Mouse (Mus musculus) urinary bladder, postnatal 36 days (tissue): ENCODE measurements around the gene Gm20521.

Source experiments
- DNase-seq, 2 experiments: peaks; one replicate each; pipeline ENCODE4 v3.0.0; 2022; ENCODE audit warnings: low spot score in 2 of 2, mixed read lengths in 1 of 2

Gm20521 gene

DNA sequence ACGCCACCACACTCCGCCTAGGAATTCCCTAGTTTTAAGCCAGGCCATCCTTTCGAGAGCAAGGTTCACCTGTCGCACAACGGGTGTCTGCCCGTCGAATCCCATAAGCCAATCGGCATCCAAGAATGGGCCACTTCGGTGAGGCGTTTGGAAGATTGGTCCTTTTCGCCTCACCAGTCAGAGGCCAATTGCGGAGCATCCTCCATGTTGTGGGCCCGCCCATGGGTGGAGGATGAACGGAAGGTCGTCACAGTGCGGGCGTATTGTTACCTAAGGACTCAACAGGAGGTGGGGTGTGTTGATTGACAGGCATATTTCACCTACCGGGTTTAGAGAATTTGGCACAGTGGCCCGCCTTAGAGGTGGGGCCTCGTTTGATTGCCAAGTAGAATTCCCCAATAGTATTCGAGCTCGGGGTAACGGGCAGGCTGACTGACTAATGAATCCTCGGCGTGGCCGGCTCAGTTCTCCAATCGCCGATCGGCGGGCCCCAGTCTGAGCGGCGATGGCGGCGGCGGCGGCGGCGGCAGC lies 10.5 kb downstream of the Gm20521 start:
- DNase-seq: peak; percentile 98

DNA sequence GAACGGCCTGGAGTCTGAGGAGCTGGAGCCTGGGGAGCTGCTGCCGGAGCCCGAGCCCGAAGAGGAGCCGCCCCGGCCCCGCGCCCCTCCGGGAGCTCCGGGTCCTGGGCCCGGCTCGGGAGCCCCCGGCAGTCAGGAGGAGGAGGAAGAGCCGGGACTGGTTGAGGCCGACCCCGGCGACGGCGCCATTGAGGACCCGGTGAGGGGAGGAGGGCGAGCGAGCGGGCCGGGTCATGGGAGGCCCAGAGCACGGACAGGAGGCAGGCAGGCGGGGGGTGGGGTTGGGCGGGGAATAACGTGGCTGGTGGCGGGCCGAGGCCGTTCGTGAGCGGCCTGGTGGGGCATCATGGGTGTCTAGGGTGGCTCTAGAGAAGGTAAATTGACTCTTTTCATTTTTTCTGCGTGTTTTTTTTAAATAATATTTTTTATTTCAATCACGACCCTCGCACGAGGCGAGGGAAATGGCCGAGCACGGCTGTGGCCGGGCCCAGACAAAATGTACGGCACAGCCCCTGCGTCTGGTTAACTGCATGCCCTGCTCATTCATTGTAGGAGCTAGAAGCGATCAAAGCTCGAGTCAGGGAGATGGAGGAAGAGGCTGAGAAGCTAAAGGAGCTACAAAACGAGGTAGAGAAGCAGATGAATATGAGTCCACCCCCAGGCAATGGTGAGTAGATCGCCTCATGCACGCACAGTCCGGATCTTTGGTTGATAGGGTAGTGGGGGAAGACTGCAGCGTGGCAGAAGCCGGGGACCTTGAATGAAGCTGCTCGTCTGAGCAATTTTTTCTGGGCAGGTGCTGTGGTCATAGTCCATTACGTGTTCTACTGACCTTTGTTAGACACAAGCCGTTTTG lies 11.3 kb downstream of the Gm20521 start:
- DNase-seq: peak in 1 of 2 experiments; percentile 62

DNA sequence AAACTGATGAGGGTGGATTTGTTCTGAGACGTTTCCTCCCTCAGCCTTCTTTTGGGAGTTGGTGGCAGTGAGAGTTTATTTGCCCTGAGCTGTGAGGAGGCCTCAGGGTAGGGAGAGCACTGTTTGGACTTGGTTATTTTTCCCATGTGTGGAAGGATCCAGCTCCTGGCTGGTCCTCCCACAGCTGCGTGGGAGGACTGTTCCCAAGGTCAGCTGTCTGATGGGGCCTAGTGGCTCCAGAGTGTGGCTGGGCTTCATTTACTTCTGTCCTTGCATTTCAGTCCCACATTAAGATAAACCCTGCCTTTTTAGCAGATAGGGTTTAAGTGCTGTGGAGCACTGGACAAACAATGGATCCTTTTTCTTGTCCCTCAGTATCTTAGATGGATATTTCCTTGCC lies 14.2 kb downstream of the Gm20521 start:
- DNase-seq: no peak

DNA sequence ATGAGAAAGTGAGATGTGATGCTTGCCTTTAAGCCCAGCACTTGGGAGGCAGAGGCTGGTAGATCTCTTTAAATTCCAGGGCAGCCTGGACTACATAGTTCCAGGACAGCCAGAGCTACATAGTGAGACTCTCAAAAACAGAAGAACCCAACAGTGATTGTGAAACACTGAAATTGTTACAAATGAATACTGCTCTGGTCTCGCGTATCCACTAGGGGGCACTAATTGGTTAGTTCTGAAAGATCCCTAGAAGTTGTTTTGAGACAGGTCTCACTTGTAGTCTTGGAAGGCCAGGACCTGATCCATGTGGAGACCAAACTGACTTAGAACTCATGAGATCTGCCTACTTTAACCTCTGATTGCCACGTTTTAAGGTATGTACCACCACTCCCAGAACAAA lies 17.1 kb downstream of the Gm20521 start:
- DNase-seq: peak; percentile 58 to 60

GRCm38 (mm10) chr14:54903641-54904040 lies 20.4 kb downstream of the Gm20521 start:
- DNase-seq: no peak

- no peak for DNase-seq
Measured at GRCm38 (mm10) chr14:54908682-54909081, 25.4 kb downstream of the Gm20521 start.

DNA sequence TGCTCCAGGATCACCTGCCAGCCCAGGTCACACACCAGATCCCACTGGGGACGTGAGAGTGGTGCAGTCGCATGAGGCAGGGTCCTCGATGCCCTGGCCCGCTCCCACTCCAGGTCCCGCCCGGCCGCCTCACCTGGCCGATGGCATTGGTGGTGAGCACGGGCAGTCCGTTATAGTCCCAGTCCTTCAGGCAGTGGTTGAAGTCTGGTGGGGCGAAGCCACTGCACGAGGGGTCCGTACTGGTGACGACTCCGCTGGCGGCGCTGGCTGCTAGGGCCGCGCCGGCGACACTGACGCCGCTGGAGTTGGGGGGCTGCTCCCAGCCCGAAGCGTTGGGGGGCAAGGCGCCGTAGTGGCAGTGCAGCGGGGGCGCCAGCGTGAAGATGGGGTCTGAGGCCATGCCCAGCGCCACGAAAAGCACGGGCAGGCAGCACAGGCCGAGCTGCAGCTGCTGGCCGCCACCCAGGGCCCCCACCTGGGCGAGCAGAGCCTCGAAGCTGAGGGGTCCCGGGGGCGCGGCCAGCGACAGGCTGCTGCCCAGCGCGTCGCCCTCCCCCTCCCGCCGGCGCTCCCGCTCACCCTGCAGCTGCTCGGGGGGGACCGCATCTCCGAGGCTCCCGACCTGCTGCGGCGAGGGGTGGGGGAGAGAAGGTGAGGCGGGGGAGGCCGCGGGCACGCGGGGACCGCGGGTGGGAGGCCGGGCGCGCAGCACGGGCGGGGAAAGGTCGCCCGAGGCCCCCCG lies 29.0 kb downstream of the Gm20521 start:
- DNase-seq: no peak

- DNase-seq: peak; percentile 62 to 70
Measured at GRCm38 (mm10) chr14:54912886-54913285, 29.6 kb downstream of the Gm20521 start, which contains the start of gene Slc22a17. TSS of gene Slc22a17 (minus strand) at chr14:54913132.

DNA sequence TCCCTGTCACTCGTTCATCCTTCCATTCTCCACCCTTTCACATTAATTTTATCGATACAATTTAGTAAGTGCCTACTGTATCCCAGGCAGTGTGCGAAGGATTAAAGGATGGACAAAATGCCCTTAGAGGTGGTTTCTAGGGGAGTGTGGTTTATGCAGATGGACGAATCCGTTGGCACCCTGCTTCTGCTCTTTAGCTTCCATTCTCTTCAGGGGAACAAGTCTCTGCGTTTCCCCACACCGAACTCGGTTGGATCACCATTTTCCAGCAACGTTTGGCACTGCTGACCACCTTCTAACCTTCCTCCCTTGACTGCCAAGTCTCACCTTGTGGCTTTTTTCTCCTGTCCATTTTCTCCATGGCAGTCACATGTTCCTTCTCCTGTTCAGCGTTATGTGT lies 30.1 kb downstream of the Gm20521 start:
- no peak for DNase-seq

DNA sequence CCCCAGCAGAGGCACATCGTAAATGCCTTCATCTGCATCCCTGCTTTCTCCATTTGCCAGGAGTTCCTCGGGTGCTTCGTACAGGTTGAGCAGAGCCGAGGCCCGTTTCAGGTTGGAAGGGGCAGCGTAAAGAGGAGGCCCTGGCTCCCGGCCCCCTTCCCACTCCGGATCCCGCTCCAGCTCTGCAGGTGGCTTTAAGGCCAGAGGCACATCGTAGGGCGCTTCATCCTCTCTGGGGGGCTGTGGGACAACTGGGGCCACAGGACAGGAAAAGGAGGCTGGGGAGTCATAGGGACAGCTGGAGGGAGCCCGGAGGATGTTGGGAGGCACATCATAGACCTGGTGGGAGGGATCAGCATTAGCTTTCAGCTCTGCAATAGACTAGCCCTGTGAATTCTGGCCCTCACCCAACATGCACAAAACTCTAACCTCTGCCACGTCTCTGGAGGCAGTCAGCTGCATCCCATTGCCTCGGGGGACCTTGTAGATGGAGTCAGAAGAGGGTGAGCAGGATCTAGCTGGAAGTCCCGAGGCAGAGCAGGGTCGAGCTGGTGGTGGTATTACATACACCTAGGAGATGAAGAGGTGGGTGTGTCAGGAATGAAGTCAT lies 36.9 kb downstream of the Gm20521 start:
- no peak for DNase-seq

DNA sequence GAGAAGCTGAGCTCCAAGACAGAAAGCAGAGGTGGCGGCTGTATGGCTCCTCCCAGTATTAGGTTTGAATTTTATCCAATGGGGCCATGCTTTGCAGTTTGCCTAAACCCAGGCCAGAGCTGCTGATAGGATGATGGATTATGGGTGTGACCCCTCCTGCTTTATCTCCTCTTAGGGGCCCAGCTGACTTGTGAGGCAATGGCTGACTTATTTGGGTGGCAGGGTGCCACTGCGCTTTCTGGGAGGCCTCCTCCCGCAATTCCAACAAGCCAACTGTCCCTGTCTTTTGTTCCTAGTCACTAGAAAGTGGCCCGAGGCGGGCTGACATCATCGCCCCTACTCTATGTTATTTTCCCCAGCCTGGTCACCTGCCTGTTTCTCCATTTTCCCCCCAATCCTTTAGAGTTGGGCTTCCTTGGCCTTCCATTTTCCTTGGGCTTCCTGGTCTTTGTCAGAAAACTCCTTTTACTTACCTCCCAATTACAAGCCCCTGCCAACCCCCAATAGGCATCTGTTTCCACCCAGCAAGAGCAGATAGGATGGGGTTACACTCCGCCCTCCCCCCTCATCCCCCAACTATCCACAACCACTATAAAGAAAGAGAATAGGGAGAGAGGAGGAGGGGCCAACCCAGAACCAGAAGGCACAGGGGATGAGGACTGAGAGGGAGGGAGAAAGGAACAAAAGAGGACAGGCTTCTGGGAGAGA lies 41.6 kb downstream of the Gm20521 start:
- peak; percentile 72 to 79 for DNase-seq

DNA sequence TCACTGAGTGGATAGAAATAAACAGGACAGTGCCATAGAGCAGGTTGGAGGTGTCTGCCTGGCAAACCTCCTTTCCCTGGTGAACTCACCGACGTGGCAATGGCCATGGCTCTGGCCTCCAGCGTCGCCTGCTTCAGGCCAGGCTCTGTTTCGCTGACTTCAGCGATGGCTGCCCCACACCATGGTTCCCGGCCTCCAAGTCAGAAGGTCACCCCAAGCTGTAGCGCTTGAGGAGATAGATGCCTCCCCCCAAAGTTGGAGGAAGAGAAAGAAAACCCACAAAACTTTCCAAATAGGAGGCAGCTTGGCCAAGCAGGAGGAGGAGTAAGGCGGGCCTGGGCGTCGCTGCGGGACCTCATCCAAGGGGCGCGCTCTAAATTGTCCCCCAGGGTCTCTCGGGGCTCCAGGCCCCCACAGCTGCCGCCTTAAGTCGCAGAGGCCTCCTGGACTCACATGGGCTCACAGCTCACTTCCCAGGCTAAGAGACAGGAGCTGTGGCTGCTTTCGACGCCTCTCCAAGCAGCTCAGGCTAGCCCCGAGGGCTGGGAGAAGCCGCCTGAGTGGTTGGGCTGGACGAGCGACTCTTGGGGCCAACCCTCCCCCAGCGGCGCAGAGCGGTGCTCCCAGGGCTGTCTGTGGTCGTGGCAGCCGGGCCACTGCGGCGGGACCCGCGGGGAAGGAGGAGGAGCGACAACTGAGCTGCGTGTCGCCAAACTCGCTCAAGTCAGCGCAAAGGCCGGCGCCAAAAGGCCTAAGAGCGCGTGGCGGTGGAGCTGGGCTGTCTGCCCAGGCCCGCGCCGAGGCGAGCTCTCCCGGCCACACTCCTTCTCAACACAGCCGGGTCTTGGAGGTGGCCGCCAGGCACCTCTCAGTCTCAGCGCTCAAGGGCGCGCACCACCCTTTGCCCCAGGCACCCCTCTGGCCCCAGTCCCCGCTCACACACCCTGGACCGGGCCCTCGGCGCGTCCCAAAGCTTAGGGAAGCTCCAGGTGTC lies 42.4 kb downstream of the Gm20521 start, which contains the start of gene Efs:
Gene Efs (minus strand): TSS at position 778 of the 994 bp plus-strand sequence.
- peak; percentile 79 to 81 for DNase-seq

GRCm38 (mm10) chr14:54926401-54927158 lies 43.3 kb downstream of the Gm20521 start:
- peak; percentile 84 for DNase-seq

GRCm38 (mm10) chr14:54927296-54927695 lies 44.1 kb downstream of the Gm20521 start:
- DNase-seq: no peak

GRCm38 (mm10) chr14:54929801-54930200 lies 46.6 kb downstream of the Gm20521 start:
- no peak for DNase-seq

DNA sequence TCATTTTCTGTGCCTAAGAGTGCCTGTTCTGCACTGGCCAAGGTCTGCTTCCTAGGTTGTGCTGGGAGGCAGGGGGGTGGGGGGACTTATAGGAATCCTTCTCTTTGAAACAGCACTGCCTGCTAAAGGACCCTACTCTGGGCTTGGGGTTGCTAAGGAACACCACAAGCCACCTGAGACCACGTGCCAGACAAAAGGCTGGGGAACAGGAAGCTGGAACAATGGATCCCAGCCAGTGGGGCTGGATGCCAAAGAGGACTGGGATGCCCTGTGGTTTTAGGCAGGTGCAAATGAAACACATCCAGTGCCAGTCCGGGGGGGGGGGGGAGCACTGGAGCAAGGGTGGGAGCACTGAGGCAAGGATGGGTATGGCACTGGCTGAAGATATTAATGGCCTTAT lies 47.2 kb downstream of the Gm20521 start:
- no peak for DNase-seq

DNA sequence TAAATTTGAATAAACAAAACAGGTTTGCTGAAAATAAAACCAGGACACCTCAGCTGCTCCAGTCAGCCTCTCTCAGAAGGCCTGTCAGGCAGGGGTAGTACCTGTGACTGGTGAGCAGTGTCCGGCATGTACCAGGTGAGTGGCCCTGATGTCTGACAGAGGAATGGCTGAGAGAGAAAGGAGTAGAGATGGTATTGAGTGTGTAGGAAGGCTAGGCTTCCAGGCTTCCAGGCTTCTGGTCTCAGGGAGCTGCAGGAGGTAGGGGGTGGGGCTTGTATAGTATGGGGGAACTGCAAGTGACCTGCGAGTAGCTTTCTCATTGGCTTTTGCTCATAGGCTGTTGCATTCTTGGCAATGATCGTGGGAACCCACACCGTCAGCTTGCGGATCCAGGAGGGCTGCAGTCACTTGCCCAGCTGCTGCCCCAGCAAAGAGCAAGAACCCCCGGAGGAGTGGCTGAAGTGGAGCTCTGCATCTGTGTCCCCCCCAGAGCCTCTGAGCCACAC lies 49.5 kb downstream of the Gm20521 start, which contains the start of gene Il25:
Gene Il25 (plus strand): TSS at position 51 of the 506 bp plus-strand sequence.
- no peak for DNase-seq

DNA sequence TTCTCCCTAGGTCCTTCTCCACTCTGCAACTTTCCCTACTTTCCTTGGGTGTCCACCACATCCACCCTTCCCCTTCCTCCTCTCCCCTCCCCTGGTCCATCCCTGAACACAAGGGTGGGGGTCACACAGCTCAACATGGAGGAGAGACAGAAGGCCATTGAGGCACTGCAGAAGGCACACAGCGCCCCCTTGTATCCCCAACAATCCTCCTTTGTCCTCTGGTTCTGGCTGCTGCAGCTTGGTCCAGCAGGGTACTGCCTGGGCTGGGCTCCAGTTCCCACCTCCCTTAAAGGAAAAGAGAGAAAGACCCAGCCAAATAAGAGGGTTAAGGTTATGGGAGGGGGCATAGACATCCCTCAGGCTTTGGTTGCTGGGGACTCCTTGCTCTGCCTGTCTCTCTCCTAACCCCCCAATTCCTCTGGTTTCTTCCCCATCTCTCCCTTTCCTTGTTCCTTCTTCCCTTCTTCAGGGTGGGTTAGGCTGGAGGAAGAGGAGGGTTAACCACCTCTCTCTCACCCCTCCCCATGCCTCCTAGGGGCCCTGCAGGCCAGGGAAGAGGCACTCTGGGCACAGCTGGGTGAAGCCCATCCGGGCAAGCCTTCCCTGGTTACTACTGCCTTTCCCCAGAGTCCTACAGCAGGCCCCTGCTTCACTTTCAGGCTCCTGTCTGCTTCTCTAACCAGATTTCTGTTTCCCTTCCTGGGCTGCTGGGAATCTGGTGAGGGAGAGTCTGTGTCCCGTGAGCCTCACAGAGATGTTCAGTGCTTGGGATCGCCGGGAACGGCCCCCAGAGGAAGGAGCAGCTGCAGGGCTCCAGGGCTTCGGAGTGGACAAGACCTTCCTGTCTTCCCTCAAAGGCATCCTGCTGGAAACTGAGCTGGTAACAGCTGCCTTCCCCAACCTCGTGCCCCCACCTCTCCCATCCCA lies 52.9 kb downstream of the Gm20521 start, which contains the start of gene Cmtm5:
Gene Cmtm5 (plus strand): TSS at position 358 of the 927 bp plus-strand sequence.
- DNase-seq: no peak
